Mouse (Mus musculus): ENCODE data around the gene Nedd4. TPM values are rescaled to one million over a fixed set of nuclear protein-coding genes. Genes with fewer than 3 reads are reported as not detected.
A peak's percentile ranks its signal among the peaks of the same experiment; 100 is the strongest.

Nedd4 gene
- total RNA-seq, 2 experiments from 2014 or later: 366 to 383 TPM

- intact Hi-C loops (cut with DNase I): no loop called here
- DNase-seq: no peak
Observed at GRCm38 (mm10) chr9:72779004-72779403, 116.9 kb downstream of the Nedd4 start.

GRCm38 (mm10) chr9:72779733-72780132 is 117.6 kb downstream of the Nedd4 start:
- intact Hi-C loops (cut with DNase I): no loop called here
- no peak for DNase-seq

- intact Hi-C loops (cut with DNase I): no loop called here
- no peak for DNase-seq
Observed at GRCm38 (mm10) chr9:72780694-72781093, 118.5 kb downstream of the Nedd4 start.

- intact Hi-C loops (cut with DNase I): no loop called here
- no peak for DNase-seq
Observed at GRCm38 (mm10) chr9:72781466-72781865, 119.3 kb downstream of the Nedd4 start.

- intact Hi-C loops (cut with DNase I): no loop called here
- DNase-seq: no peak
Observed at GRCm38 (mm10) chr9:72782121-72782520, 120.0 kb downstream of the Nedd4 start.

- intact Hi-C loops (cut with DNase I): no loop called here
- no peak for DNase-seq
Observed at GRCm38 (mm10) chr9:72787732-72788131, 125.6 kb downstream of the Nedd4 start.

GRCm38 (mm10) chr9:72790530-72791212 is 128.5 kb downstream of the Nedd4 start:
- DNase-seq: no peak
- intact Hi-C loops (cut with DNase I): loop anchor here (2.0 kb wide), 1 partner anchor 24 kb away; no protein-coding TSS in a partner anchor

- intact Hi-C loops (cut with DNase I): loop anchor here (2.0 kb wide), 1 partner anchor 24 kb away; no protein-coding TSS in a partner anchor
- peak in 1 of 2 experiments; percentile 2 for DNase-seq
Observed at GRCm38 (mm10) chr9:72791213-72791582, 129.1 kb downstream of the Nedd4 start.

GRCm38 (mm10) chr9:72791681-72792080 is 129.5 kb downstream of the Nedd4 start:
- intact Hi-C loops (cut with DNase I): loop anchor here (2.0 kb wide), 1 partner anchor 25 kb away; no protein-coding TSS in a partner anchor
- DNase-seq: peak; percentile 13 to 27

GRCm38 (mm10) chr9:72795243-72795642 is 133.1 kb downstream of the Nedd4 start:
- intact Hi-C loops (cut with DNase I): no loop called here
- DNase-seq: no peak

GRCm38 (mm10) chr9:72797136-72797621 is 135.0 kb downstream of the Nedd4 start:
- DNase-seq: peak; percentile 62 to 74
- intact Hi-C loops (cut with DNase I): no loop called here

Other genes starting within 250 kb of the Nedd4 start
- under 1 TPM; 0.14 to 0.30 TPM for gene Mns1, start 224.3 kb upstream of the Nedd4 start, total RNA-seq (2021)
- 1 to 10 TPM in 1 of 2 experiments, under 1 TPM in 1; 0.98 to 2.1 TPM for gene Tex9, start 170.1 kb upstream of the Nedd4 start, total RNA-seq (2021)
- 1 to 10 TPM; 8.5 to 9.4 TPM for gene Rfx7, start 130.1 kb upstream of the Nedd4 start, total RNA-seq (2021)
- gene Prtg, start 144.5 kb downstream of the Nedd4 start, total RNA-seq (2021): under 1 TPM; 0.30 to 0.33 TPM

All from heart, postnatal 36 days (tissue).